Mouse (Mus musculus) liver, embryonic 14.5 days (tissue): ENCODE data around the gene Serpinb11.

Source experiments
- CTCF ChIP-seq: IDR thresholded peaks from 2 replicates; pipeline ENCODE4 v1.5.1; 2016; ENCODE audit warnings: antibody characterized with exemption, low read depth, control low read depth
- EP300 ChIP-seq: IDR thresholded peaks from 2 replicates; pipeline ENCODE4 v1.6.1; 2016; ENCODE audit warnings: antibody characterized with exemption, low read depth

DNA sequence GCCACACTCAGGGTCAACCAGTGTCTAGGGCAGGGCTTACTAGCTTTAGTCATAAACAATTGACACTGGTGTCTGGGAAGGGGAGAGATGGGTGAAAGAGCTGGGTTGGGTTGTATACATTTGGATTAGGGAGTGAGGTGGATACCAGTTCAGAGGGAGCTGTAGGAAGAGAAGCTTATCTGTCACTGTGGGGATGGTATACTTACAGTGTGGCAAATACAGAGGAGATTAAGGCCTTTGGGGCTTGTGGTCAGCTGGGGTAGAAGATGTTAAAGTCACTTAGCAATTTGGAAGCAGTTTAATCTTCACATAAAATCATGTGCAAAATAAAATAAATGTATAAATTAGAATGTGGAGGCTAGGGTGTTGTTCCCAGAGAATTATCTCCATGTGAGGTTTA lies 17.4 kb downstream of the Serpinb11 start:
- no peak for TF ChIP-seq CTCF
- TF ChIP-seq EP300, result no peak
